Mouse (Mus musculus): ENCODE measurements at regions not wholly inside any gene's neighbourhood (a gene's known extent, or its start where the extent isn't known, plus 50 kb on each side); places are given as distances from the start of the nearest gene placed in this dataset.
"Not testable (repeated sequence)": the region's sequence is repeated elsewhere in the genome, so short reads cannot be mapped to it uniquely, and the experiment has no call there.

GRCm38 (mm10) chr10:8136662-8137061 is 180.6 kb upstream of the Tab2 start:
- no peak for DNase-seq

DNA sequence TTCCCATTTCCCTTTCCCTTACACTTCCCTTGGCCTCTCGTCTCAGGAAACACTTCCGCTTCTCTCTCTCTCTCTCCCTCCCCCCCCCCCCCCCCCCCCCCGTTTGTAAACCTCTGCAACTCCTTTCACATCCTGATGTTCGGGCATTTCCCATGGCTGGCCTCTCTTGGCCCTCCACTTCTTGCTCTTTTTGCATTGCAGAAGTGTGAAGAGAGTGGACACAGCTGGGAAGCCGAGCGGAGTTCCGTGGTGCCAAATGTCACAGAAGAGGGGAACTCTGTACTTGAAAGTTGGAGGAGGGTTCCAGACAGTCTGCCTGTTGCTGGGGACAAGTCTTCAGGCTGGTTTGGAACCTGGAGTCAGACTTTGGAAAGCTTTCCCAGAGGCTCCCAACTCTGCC is 179.2 kb upstream of the Tab2 start:
- DNase-seq = no peak

- DNase-seq = no peak
Measured at GRCm38 (mm10) chr10:8134398-8134797, 178.4 kb upstream of the Tab2 start.

DNA sequence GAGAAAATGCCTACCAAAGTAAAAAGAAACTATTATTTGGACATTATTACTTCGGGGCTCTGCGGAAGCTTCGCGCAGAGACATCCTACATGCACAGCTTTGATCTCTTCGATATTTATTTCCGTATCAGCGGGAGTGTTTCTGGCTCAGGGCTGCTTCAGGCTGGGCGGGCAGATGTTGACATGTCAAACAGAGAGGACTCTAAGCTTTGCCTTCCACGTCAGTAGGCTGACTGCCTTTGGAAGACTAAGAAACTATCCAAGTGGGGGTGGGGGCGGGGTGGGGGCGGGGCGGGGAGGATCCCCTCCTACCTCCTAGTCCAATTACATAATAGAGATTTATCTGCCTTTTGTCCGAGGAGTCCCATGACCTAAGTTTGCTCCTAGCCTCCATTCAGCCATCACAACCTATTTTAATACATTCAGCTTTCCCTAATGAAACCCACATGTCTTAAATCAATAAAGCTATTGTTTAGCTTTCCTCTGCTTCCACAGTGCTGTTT is 177.5 kb upstream of the Tab2 start:
- DNase-seq = no peak

DNA sequence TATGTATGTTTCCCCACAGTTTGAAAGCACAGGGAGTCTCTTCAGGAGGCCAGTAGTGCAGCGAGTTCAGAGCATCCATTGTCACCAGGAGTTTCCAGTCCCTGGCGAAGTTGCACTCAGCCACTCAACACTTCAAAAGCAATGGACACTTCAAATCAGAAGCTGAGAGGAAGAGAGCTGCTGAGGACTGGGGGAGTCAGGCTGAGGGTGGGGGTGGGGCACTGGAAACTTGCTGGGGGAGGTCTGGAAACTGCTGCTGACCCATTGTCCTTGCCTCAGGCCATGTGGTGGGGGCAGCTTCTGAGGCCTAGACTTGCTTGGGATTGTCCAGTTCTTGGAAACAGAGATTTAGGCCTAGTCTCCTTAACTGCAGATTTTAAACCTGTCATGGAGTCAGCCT is 176.8 kb upstream of the Tab2 start:
- DNase-seq = no peak

- no peak for DNase-seq
Measured at GRCm38 (mm10) chr10:8130472-8131241, 174.6 kb upstream of the Tab2 start.

DNA sequence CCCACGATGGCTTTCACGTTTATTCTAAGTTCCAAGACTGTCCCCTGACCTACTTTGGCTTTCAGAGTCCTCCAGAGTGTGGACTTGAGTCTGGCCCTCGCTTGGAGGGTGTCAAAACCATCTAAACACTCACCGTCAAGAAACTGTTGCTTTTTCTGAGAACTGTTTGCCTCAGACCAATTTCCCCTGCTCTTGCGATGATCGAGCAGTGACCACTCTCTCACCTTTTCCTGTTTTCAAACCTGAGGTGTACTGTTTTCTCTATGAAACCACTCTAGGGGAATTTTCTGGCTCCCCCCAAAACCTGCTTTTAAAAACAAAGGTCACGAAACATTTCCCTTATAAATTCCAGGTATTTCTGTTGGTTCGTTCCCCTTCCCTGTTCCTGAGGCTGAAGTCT is 174.0 kb upstream of the Tab2 start:
- DNase-seq = no peak

- DNase-seq = no peak
Measured at GRCm38 (mm10) chr10:8124124-8124523, 168.1 kb upstream of the Tab2 start.

DNA sequence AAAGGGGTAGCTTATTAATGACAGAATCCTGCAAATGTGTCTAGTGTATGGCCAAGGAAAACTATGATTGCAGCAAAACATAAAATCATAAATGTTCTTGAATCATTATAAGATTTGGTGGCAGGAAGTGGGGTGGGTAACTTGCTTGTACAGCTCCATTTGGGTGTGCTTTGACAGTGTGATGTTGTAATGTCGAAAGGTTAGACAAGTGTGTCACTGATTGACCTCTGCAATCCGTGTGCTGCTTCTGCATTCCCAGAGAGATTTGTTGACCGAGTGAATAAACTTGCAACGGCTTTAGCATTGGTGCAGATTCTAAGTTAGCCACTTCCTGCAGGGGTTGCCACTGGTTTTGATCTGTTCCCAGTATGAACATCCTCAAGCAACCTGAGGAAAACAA is 165.9 kb upstream of the Tab2 start:
- DNase-seq = no peak

GRCm38 (mm10) chr10:8116821-8117220 is 160.8 kb upstream of the Tab2 start:
- no peak for DNase-seq

DNA sequence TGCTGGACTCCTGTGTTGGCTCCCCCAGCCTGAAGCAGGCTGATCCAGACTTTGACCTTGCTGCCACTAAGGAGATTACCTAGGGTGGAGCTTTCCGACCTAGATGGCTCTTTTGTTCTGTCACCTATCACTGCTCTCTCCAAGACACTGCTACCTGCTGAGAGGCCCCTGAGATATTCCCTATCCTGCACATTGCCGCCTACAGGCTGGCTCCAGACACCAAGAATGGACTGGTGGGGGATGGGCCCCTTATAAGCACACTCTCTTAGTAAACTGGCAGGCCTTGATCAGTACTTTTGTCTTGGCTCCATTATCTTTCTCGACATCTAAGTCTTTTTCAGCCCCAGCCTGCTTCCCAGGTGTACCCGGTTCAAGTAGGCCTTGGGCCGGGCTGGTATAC is 158.9 kb upstream of the Tab2 start:
- not testable (repeated sequence) for DNase-seq

DNA sequence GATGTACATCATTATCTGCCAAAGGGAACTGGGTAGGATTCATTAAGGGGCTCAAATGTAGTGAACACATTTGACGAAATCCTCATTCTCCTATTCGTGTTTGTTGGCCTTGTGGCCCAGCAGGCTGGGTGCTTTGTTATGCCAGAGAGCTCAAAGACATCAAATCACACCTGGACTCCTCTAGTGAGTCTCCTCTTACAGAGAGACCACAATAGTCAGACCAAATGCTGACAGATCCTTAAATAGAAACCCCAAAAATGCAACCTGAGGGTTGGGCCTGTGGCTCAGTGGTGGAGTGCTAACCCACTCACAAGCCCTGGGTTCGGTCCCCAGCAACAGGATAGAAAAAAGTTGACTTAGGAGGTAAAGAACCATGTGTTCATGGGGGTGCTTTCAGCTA is 158.5 kb upstream of the Tab2 start:
- DNase-seq = no peak

DNA sequence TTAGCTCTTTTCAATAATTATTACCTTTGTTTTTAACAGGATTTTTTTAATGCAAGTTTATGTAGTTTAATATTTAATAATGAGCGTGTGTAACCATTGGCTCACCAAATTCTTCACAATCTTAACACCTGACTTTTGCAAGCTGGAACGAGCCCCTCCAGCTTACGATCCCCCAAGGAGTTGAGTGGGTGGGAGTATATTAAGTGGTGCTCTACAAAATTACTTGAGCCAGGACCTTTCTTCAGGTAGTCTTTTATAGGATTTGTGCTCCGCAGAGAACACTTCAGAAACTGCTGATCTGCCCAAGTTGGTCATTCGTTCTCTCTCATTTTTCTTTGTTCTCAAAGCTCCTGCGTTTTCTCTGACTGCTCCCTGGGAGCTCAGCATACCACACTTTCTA is 144.5 kb upstream of the Tab2 start:
- no peak for DNase-seq

GRCm38 (mm10) chr10:8095924-8096323 is 139.9 kb upstream of the Tab2 start:
- DNase-seq = no peak

DNA sequence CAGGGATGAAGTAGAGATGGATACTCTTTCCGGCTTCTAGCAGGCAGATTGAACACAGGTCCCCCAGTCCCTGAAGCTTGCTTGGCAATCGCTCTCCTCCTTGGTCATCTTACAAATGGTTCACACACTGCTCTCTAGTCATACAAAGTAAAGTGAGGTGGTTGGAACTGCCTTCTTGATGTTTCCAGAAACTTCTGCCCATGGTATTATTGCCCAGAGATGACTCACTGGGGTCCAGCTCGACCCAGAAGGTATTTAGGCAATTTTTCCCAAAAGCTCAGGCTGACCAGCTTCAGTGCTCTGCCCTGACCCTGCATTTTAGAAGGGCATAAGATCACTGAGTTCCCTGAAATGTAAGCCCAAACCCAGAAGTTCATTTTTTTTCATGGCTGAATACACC is 139.2 kb upstream of the Tab2 start:
- DNase-seq = no peak

GRCm38 (mm10) chr10:8091871-8092552 is 136.0 kb upstream of the Tab2 start:
- no peak for DNase-seq

- no peak for DNase-seq
Measured at GRCm38 (mm10) chr10:8089296-8089695, 133.3 kb upstream of the Tab2 start.

GRCm38 (mm10) chr10:8088737-8089136 is 132.7 kb upstream of the Tab2 start:
- DNase-seq = no peak

- DNase-seq = no peak
Measured at GRCm38 (mm10) chr10:8088321-8088720, 132.3 kb upstream of the Tab2 start.

- no peak for DNase-seq
Measured at GRCm38 (mm10) chr10:8087106-8087505, 131.1 kb upstream of the Tab2 start.

- no peak for DNase-seq
Measured at GRCm38 (mm10) chr10:8086442-8086841, 130.4 kb upstream of the Tab2 start.

GRCm38 (mm10) chr10:8077904-8078811 is 122.1 kb upstream of the Tab2 start:
- DNase-seq = no peak

DNA sequence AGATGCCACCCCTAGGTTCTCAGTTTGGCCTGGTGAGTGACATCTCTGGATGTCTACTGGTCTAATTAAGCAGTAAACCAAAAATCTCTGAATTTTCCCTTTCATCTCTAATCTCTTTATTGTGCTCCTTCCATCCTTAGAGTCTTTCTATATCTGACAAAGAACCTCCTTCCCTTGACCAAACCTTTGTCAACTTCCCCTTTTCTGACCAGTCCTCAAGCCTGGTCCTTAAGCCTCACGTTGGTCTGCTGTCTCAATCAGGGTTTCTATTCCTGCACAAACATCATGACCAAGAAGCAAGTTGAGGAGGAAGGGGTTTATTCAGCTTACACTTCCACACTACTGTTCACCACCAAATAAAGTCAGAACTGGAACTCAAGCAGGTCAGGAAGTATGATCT is 116.4 kb upstream of the Tab2 start:
- no peak for DNase-seq
